Mouse (Mus musculus): Measurements from ENCODE around the gene Dapp1.

DNA sequence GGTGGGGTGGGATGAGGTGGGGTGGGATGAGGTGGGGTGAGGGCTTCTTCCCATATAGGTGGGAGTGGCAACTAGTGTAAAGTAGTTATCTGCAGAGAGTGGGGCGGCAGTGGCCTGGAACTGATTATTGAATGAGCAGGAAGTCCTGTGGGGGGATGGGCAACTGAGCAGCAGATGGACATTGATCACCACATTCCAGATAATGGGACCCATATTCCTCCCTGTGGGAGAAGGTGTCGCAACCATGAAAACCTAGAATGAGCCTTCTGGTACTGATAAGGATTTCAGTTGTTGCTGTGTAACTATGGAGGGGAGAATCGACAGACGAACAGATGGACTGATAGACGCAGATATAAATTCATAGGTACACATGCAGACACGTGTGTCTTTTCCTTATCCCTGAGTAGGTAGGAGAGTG lies 37.6 kb downstream of the Dapp1 start:
- TF ChIP-seq TCF12 (IDR thresholded peaks at IDR 0.05; ENCODE audit: low read depth, low read length) = no peak
- TF ChIP-seq MAZ (IDR thresholded peaks at IDR 0.05; ENCODE audit: low read depth, low read length) = no peak
- TF ChIP-seq CTCF (conservative IDR thresholded peaks at IDR 0.05 in 1 of 2, IDR thresholded peaks at IDR 0.05 in 1 of 2; ENCODE audit: low read depth in 2 of 2, low read length in 2 of 2) = no peak
- no peak for TF ChIP-seq MXI1 (IDR thresholded peaks at IDR 0.05; ENCODE audit: low read depth, low read length)
- no peak for TF ChIP-seq EP300 (IDR thresholded peaks at IDR 0.05; ENCODE audit: low read length)
- TF ChIP-seq HCFC1 (IDR thresholded peaks at IDR 0.05; ENCODE audit: low read depth, low read length) = no peak
- no peak for TF ChIP-seq POLR2A (IDR thresholded peaks at IDR 0.05; ENCODE audit: low read depth, low read length)

All from CH12.LX (cell line).